Mouse (Mus musculus): ENCODE results near the gene Rab26.

The Rab26 gene

DNA sequence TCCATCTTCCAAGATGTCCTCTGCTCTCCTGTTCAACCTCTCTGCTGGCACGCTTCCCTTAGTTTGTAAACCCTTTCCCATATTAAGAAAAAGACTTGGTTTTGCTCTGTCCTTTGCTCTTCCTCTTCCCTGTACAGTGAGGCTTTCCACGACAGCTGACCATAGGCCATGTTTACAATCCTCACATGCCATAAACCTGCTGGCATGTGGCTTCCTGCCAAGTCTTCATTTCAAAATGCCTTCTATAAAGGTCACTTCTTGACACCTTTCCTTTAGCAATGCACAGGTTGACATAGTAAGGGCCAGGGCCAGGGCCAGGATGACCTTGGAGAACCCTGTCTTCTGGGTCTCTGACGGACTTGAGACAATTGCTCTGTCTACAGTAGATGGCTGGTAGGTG lies 12.2 kb upstream of the Rab26 start:
- peak; percentile 11 for DNase-seq

DNA sequence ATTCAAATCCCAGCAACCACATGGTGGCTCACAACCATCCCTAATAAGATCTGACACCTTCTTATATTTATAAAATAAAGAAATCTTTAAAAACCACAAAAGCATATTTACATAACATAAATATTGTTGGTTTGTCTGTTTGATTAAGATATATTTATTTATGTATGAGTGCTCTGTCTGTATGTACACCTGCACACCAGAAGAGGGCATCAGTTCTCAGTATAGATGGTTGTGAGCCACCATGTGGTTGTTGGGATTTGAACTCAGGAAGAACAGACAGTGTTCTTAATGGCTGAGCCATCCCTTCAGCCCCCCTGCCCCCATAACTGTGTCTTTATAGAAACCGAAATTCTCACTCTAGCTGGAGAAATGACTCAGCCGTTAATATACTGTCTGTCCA lies 11.2 kb upstream of the Rab26 start:
- no peak for DNase-seq

DNA sequence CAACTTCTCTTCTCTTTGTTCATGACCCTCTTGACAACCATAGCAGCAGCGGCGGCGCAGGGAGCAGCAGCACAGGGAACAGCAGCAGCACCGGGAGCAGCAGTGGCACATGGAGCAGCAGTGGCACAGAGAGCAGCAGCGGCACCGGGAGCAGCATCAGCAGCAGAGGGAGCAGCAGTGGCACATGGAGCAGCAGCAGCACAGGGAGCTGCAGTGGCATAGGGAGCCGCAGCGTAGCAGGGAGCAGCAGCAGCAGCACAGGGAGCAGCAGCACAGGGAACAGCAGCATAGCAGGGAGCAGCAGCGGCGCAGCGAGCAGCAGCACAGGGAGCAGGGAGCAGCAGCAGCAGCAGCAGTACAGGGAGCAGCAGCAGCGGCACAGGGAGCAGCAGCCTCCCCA lies 10.6 kb upstream of the Rab26 start:
- DNase-seq, result no peak

DNA sequence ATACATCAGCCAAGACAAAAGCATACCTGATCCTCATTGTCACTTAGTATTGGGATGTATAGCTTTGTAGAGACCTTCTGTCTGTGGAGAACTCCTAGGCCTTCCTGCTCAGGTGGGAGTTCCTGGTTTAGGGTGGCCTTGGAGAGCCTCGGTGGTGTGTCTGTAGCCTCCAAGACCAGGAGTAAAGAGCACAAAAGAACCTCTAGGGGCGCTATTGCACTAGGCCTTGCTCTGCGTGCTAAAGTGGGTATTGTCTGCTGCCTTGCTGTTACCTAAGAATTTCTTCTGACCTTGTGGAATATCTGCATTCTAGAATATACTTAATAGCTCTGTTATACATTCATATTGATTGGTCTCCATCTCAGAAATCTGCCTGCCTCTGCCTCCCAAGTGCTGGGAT lies 6.4 kb upstream of the Rab26 start:
- peak; percentile 47 for DNase-seq

DNA sequence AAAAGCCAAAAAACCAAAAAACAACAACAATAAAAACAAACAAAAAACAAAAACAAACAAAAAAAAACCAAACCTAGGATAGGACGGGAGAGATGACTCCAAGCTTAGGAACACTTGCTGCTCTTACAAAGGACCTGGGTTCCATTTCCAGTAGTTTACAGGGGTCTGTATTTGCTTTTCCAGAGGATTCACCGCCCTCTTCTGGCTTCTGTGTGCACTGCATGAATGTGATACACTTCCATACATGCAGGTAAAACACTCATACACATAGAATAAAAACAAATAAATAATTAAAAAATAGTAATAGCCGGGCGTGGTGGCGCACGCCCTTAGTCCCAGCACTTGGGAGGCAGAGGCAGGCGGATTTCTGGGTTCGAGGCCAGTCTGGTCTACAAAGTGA lies 4.9 kb upstream of the Rab26 start:
- DNase-seq, result peak; percentile 73

DNA sequence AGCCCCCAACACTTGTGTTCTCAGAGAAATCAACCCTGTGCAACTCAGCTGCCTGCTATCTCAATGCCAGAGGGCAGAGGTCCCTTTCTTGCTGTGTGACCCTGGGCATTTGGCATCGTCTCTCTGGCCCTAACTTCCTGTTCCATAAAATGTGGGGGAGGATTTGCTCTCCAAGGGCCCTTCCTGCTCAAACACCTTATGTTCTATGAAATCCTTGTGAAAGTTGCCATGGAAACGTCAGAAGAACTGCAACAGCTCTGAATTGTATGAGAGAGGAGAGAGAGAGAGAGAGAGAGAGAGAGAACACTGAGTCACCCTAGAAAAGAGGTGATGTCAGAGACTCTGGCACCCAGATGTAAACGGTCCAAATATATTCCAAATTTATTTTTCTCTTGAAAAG lies 3.5 kb upstream of the Rab26 start:
- DNase-seq, result no peak

DNA sequence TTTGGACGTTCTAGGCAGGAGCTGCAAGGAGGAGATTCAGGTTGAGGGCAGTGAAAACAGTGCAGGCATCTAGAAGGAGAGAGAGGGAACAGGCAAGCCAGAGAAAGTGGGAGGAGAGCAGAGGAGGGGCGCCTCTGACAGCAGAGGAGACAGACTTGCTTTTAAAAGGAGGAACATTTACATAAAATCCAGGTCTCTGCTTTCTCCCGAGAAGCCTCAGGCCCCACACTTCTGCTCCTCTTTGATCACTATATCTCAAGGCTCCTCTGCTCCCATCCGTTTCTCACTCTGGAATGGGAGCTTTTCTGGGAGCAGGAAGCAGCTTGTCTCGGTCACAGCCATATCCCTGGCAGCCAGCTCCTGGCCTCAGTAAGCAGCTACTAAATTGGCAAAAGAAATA lies 1.3 kb upstream of the Rab26 start:
- DNase-seq, result no peak

DNA sequence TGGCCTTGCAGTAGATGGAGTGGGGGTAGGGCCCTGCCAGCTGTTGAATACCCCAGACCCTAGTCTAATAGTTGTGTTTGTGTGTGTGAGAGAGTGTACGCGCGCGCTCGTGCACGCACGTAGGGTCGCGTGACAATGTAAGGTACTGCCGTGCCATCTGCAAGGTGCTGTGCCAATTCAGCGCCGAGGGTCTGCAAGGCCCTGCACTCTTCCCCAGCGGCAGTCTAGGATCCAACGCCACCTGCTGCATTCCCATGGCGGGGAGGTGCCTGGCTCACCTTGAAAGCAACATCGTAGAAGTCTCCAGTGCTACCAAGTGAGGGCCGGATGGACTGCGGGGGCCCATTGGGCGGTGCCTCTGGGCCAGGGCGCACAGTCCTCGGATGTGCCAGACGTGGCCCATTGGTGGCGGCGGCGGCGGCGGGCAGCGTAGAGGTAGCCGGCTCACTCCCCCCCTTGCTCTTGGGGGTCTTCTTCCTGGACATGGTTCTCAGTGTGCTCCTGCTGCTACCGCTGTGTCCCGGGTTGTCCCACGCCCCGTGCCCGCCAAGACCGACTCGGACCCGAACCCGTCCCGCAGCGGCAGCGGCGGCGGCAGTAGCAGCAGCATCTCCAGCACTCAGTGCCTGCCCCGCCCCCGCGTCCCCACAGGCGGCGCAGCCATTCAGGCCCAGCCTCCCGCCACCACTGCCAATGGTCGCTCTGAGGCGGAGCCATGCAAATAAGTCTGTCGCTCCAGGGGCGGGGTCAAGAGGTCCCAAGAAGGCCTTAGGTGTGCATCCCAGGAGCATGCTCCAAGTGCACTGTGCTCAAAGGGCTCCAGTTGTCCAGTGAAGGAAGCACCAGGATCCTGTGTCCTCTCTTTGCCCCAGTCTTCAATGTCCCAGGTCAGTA lies 664 bp downstream of the Rab26 start:
- DNase-seq, result peak; percentile 87

DNA sequence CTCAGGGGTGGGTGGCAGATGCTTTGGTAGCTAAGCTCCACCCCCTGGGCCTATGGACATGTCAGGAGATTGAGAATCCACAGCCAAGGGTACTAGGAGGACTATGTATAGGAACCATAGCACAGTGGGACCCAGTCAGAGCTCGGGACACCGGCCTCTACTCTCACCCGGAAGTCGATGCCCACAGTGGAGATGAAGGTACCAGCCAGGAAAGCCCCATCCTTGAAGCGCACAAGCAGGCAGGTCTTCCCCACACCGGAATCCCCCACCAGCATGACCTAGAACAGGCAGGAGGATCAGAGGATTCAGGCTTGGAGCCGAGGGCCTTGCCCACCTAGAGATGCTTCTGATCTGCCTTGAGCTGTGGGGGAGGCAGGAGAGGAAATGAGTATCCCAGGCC lies 2.0 kb downstream of the Rab26 start:
- DNase-seq, result no peak

DNA sequence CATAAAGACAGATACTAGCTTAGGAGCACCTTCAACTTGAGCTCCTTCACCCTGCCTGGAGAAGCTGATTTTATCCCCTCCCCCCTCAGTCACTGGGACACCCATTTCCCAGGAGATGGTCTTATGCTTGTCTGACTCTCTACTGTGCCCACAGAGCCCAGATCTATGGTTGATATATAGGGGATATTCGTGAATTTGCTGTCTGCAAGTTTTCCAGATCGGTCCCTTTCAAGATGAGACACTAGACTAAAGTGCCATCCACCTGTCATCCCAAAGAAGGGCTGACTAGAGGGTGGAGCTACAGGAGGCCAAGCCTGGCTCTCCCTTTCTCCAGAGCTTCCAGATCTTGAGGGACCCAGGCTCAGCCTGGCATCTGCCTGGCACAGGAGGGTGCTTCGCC lies 2.9 kb downstream of the Rab26 start:
- DNase-seq, result no peak

DNA sequence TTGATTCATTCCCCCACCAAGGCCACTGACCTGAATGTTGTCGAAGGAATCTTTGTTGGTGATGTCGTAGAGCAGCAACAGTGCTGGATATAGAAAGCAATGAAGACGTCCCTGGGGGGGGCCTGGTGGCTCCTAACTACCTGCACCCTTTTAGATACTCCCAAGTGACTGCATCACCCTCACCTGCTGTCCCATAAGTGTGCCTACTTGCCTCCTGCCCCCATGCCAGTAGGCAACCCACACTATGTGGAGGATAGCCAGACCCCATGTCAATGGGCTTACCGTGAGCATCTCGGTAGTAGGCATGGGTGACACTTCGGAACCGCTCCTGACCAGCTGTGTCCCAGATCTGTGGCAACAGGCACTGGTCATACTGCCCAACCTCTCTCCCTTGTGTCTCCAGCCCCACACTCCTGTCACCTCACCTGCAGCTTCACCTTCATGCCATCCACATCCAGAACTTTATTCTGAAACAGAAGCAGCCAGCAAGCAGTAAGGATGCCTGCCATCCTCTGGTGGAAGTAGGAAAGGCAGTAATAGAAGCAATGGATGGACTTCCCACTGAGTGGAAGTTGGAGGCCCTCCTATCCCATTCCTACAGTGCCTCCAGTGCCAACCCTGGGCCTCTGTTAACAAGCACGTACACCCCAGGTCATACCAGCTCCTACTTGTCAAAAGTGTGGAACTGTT lies 3.5 kb downstream of the Rab26 start:
- no peak for DNase-seq

DNA sequence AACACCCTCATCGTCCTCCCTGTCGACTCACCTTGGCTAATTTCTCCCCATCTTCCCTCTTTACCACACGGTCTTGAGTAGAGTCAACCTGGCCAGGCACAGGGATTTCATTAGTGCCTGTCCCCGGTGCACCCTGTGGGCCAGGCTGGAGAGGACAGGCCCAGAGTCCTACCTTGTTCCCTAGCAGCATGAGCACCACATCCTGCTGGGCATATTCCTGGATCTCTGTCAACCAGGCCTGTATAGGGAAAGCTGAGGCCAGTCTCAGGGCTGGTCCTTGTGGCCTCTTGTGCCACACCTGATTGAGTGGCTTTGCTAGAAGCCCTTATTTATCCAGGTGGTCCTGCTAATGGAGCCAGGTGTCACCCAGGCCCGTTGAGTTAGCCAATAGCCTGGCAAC lies 4.1 kb downstream of the Rab26 start:
- DNase-seq, result no peak

DNA sequence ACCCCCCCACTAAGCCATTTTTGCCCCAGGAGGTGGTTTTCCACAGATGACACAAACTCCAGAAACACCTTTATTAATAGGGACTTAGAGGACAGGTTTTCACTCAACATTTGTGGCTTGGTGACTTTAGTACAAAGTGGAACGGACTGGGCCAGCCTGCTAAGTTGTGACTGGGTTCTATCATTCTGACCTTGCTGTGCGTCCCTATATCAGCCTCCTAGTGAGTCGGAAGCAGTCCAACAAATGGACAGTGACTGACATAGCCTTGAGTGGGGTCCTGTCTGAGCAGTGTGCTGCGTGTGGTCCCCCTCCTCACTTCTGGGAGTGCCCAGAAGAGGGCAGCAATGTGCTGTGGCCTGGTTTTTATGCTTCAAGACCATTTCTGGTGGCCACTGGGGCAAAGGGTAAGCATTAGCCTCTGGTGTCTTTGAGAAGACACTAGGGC lies 5.0 kb downstream of the Rab26 start:
- peak; percentile 69 for DNase-seq

DNA sequence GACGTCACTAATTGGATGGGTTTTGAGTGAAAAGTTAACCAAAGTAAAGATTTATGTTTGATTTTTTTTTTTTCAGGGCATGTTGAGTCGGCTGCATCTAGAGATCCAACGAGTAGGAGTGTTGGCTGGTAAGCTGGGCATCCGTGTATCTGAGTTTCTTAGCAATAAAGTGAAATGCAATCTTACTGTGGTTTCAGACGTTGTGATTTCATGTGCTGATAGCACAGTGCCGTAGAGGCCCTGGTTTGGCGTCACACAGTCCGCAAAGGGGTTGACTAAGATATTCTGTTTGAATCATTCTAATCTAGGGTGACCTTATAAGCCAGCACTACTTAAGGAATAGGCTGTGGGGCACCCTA lies 5.5 kb downstream of the Rab26 start:
- DNase-seq, result no peak

DNA sequence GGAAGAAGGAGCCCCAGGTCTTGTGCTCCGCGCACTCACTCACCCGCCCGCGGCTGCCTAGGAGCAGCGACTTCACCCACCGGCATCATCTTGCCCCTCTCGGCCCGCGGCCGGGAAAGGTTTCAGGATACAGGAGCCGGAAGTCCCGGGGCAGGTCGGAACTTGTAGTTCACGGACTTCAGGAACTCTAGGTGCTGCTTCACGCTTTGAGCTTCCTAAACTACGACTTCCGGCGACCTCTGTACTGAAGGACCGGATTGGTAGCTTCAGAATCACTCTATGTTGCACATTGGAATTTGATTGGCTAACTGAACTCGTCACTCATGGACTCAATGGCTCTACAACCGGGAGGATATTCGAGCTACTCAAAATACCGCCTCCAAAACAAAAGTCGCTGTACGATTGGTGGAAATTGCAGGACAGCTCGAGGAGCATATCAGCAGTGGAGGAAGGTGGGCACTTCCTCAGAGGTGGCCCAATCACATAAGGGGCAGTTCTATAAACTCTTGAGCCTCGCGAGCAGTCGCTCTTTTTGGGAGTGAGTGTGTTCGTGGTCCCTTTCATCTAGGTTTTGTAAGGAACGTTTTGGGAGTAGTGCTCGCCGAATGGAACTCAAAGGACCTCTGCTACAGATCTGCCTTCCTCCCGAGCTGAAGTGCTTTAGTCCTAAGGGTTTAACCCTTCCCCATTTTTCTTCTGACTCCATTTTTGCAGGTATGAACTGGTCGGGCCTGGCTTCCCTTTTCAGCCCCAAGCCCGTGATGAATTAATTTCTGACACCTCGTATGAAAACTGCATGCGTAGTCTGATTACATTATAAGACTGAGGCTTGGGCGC lies 6.1 kb downstream of the Rab26 start, which contains the start of gene Traf7:
Gene Traf7 (minus strand): TSS at position 216 of the 837 bp plus-strand sequence.
- peak; percentile 91 for DNase-seq

DNA sequence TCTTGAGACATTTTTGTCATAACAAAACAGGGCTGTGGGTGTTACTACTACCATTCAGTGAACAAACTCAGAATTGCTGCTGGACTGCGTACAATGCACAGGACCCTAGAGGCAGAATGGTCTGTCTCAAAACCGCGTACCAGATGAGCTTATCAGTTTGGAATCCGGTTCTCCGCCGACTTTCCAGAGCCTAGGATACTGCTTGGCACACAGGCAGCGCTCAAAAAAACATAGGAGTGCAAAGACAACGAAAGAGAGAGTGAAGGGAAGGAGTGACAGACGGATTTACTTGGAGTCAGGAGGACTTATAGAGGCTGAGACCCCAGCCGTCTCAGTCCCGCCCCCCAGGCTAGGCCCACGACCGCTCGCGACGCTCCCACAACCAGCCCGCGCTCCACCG lies 6.7 kb downstream of the Rab26 start:
- no peak for DNase-seq

DNA sequence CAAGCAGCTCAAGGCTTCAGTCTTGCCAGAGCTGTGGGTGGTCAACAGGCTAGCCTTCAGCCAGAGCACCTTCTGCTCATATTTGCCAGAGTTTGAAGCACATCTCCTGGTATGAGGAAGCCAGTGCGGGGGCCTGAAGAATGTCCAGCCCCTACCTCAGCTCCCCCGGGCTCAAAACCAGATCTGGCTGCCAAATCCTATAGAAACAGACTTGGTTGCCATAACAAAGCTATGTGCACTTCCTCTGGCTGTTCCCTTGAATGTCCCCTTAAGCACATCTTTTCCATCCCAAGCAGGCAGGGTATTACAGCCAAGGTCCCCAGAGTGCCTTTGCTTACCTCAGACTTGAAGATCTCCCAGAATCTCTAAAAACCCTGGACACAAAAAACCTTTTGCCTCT lies 9.3 kb downstream of the Rab26 start:
- no peak for DNase-seq

DNA sequence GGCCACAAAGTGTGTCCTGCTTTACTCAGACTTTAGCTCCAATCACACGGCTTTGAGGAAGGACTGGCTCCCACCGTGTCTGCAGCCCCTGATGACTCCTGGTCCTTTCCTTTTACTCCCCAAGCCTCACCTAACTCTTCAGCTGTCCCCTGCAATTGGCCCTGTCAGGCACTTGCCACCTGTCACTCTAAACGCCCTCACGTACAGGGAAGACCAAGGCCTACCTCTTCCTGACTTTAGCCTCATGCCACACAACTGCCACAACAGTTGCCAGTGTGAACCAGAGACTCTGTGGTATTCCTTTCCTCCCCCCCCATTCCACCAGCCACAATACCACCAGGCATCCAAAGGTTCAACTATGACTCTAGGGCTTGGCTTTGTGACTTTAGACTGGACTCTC lies 13.6 kb downstream of the Rab26 start:
- DNase-seq, result no peak

DNA sequence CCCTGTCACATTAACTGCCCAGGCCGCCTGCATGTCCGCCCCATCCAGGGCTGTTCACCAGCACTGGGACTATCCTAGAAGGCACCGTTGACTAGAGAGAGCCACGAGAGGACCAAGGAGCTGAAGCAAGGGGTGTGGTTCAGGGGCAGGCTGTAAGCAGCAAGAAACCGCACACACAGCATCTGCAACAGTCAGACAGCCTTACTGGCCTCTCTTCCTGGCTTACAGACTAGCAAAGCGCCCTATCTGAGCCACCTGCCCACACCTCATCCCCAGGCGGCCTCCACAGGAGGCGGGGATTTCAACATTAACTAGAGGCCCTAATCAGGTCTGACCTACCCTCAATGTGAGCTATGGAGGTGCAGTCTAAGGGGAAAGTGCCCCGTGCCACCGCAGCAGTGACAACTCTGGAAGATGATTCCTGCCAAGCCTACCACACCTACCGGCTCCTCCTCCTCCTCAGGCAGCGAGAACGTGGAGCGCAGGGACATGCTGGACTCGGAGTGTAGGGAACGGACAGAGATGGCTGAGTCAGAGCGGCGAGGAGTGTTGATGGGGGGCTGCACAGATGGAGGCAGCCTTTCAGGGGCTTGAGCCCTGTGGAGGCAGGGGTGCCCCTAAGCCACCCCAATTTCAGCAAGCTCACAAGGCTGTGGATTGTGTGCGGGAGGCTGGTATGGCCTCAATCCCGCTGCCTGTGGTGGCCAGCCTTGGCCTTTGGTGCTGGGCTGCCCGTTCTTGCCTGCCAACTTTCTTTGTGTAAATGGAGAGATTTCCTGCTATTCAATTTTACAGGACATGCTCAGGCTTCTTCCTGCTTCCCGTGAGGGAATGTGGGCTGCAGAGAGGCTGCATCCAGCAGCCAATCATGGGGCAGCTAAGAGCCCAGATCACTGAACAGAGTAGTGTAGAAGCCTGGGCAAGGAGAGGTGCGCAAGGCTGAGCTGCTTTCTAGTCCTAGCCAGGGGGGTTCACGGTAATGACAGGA lies 19.4 kb downstream of the Rab26 start:
- DNase-seq, result peak; percentile 10

DNA sequence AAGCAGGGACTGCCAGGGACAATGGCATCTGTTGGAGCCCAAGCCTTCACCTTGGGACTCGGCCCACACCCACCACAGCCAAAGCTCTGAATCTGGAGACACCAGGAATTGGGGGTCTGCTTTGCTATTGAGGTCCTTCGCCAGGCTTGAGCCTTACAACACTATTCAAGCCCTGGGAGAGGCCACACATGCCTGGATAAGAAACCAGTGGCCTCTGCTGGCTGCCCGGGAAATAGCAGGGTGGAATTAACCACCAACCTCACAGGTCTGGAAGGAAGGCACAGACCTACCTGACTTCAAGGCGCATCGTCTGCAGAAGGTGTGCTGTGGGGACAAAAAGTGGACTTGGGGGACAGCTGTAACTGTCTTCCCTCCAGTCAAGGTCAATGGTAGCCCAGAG lies 20.4 kb downstream of the Rab26 start:
- DNase-seq, result peak; percentile 72

DNA sequence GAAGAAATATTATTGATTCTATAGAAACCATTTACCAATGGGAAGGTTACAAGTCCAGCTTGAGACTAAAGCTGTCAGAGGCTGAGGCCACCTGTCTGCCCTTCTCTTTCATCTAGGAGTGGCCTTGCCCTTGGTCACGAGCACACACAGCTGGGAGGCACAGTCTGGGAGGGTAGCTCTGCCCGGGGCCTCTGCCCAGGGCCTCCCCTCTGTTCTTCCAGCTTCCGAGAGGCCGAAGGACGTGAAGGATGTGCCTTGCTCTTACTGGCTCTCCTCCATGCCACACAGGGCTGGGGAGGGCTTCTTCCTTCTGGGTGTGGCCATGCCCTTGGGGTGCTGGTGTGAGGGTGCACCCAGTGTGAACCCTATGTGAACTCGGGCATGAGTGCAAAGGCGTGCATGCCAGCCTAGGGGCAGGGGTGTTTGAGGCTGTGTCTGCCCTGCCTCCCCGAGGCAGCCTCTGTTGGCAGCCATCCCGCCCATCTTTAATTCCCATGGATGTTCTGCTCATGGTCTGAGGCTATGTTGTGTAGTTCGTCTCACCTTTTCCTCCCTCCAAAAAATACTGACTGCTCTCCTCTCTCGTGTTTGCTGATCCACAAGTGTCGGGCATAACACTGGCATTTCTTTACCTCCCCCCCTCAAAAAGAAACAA lies 26.1 kb downstream of the Rab26 start:
- no peak for DNase-seq
